Mouse (Mus musculus): ENCODE results near the gene Zfp663. TPM values are rescaled to one million over a fixed set of nuclear protein-coding genes. Genes with fewer than 3 reads are reported as not detected.

Zfp663 gene
- polyA plus RNA-seq (2015; fragmentation: Nextera tagmentation; extraction: Ambion mirVana): 3.8 and 4.7 TPM in 2 replicates

- Histone ChIP-seq H3K27ac (replicated peaks) (peak within 1 kb of the TSS; percentile 74), H3K4me3 (replicated peaks) (peak within 1 kb of the TSS; percentile 52), H3K9me3 (replicated peaks) (no peaks in the 10 kb centered on the region), H3K36me3 (no peaks in the 10 kb centered on the region), H3K9ac (replicated peaks) (peak within 1 kb of the TSS; percentile 61), H3K4me2 (peak within 1 kb of the TSS; percentile 76), H3K27me3 (replicated peaks) (no peaks in the 10 kb centered on the region), H3K4me1 (peaks cover 37% of the 10 kb centered on the region)
- peak; percentile 66; the same call in 1 of the 2 replicates for ATAC-seq (ENCODE audit: low FRiP score)
- WGBS: under 1% methylated on average over 27 of the region's 27 CpGs
Observed at GRCm38 (mm10) chr2:165368496-165368895, at the start of gene Zfp663. TSS of gene Zfp663 (minus strand) at chr2:165368729.

GRCm38 (mm10) chr2:165417291-165417690 is 48.8 kb upstream of the Zfp663 start:
- Histone ChIP-seq H3K27me3 (replicated peaks) (no peaks in the 10 kb centered on the region), H3K9ac (replicated peaks) (no peak overlapping the region), H3K27ac (replicated peaks) (peak overlapping the region; percentile 14; the same call in 1 of the 2 replicates), H3K9me3 (replicated peaks) (no peaks in the 10 kb centered on the region), H3K4me1 (peaks cover 26% of the 10 kb centered on the region), H3K4me3 (replicated peaks) (no peak overlapping the region), H3K4me2 (no peak overlapping the region), H3K36me3 (no peaks in the 10 kb centered on the region)
- ATAC-seq (ENCODE audit: low FRiP score): 0 out of 2 replicates have a peak, but pooled peaks have one; percentile 28
- 34% methylated on average over 7 of the region's 7 CpGs for WGBS

GRCm38 (mm10) chr2:165415795-165416194 is 47.3 kb upstream of the Zfp663 start:
- no peak for ATAC-seq (ENCODE audit: low FRiP score)
- Histone ChIP-seq H3K9me3 (replicated peaks) (no peaks in the 10 kb centered on the region), H3K36me3 (no peaks in the 10 kb centered on the region), H3K27ac (replicated peaks) (no peak overlapping the region), H3K4me3 (replicated peaks) (no peak overlapping the region), H3K9ac (replicated peaks) (no peak overlapping the region), H3K4me1 (peaks cover 26% of the 10 kb centered on the region), H3K27me3 (replicated peaks) (no peaks in the 10 kb centered on the region), H3K4me2 (no peak overlapping the region)
- WGBS: 80% methylated on average over 6 of the region's 6 CpGs

GRCm38 (mm10) chr2:165415141-165415721 is 46.7 kb upstream of the Zfp663 start:
- 61% methylated on average over 11 of the region's 11 CpGs for WGBS
- Histone ChIP-seq H3K4me2 (no peak overlapping the region), H3K9ac (replicated peaks) (no peak overlapping the region), H3K27me3 (replicated peaks) (no peaks in the 10 kb centered on the region), H3K36me3 (no peaks in the 10 kb centered on the region), H3K27ac (replicated peaks) (0 out of 2 replicates have a peak overlapping the region, but pooled peaks have one; percentile 18), H3K4me3 (replicated peaks) (no peak overlapping the region), H3K9me3 (replicated peaks) (no peaks in the 10 kb centered on the region), H3K4me1 (peaks cover 22% of the 10 kb centered on the region)
- no peak for ATAC-seq (ENCODE audit: low FRiP score)

- Histone ChIP-seq H3K36me3 (no peaks in the 10 kb centered on the region), H3K4me3 (replicated peaks) (no peak overlapping the region), H3K27me3 (replicated peaks) (no peaks in the 10 kb centered on the region), H3K4me1 (peaks cover 16% of the 10 kb centered on the region), H3K9me3 (replicated peaks) (no peaks in the 10 kb centered on the region), H3K4me2 (no peak overlapping the region), H3K27ac (replicated peaks) (no peak overlapping the region), H3K9ac (replicated peaks) (no peak overlapping the region)
- 89% methylated on average over 5 of the region's 5 CpGs for WGBS
- ATAC-seq (ENCODE audit: low FRiP score): no peak
Observed at GRCm38 (mm10) chr2:165414321-165414720, 45.8 kb upstream of the Zfp663 start.

GRCm38 (mm10) chr2:165413884-165414283 is 45.4 kb upstream of the Zfp663 start:
- WGBS: 52% methylated on average over 3 of the region's 3 CpGs
- Histone ChIP-seq H3K4me2 (no peak overlapping the region), H3K4me3 (replicated peaks) (no peak overlapping the region), H3K27ac (replicated peaks) (no peak overlapping the region), H3K4me1 (peaks cover 16% of the 10 kb centered on the region), H3K27me3 (replicated peaks) (no peaks in the 10 kb centered on the region), H3K9me3 (replicated peaks) (no peaks in the 10 kb centered on the region), H3K36me3 (no peaks in the 10 kb centered on the region), H3K9ac (replicated peaks) (no peak overlapping the region)
- no peak for ATAC-seq (ENCODE audit: low FRiP score)

- H3K27ac ChIP-seq (replicated peaks): no peak overlapping the region
- no peak for ATAC-seq (ENCODE audit: low FRiP score)
- H3K9me3 ChIP-seq (replicated peaks): no peaks in the 10 kb centered on the region
- H3K4me2 ChIP-seq: no peak overlapping the region
- H3K27me3 ChIP-seq (replicated peaks): no peaks in the 10 kb centered on the region
- H3K4me3 ChIP-seq (replicated peaks): no peak overlapping the region
- 49% methylated on average over 10 of the region's 10 CpGs for WGBS
- H3K36me3 ChIP-seq: no peaks in the 10 kb centered on the region
- no peaks in the 10 kb centered on the region for H3K4me1 ChIP-seq
- H3K9ac ChIP-seq (replicated peaks): no peak overlapping the region
Observed at GRCm38 (mm10) chr2:165407700-165408301, 39.3 kb upstream of the Zfp663 start.

- ATAC-seq (ENCODE audit: low FRiP score): no peak
- H3K4me2 ChIP-seq: no peak overlapping the region
- no peaks in the 10 kb centered on the region for H3K9me3 ChIP-seq (replicated peaks)
- no peaks in the 10 kb centered on the region for H3K36me3 ChIP-seq
- no peak overlapping the region for H3K9ac ChIP-seq (replicated peaks)
- WGBS: 69% methylated on average over 6 of the region's 6 CpGs
- no peaks in the 10 kb centered on the region for H3K27me3 ChIP-seq (replicated peaks)
- H3K4me1 ChIP-seq: no peaks in the 10 kb centered on the region
- no peak overlapping the region for H3K4me3 ChIP-seq (replicated peaks)
- H3K27ac ChIP-seq (replicated peaks): no peak overlapping the region
Observed at GRCm38 (mm10) chr2:165405351-165405750, 36.8 kb upstream of the Zfp663 start.

- H3K36me3 ChIP-seq: no peaks in the 10 kb centered on the region
- no peak for ATAC-seq (ENCODE audit: low FRiP score)
- 83% methylated on average over 9 of the region's 9 CpGs for WGBS
- no peak overlapping the region for H3K27ac ChIP-seq (replicated peaks)
- no peak overlapping the region for H3K4me2 ChIP-seq
- no peaks in the 10 kb centered on the region for H3K4me1 ChIP-seq
- H3K9me3 ChIP-seq (replicated peaks): no peaks in the 10 kb centered on the region
- H3K27me3 ChIP-seq (replicated peaks): no peaks in the 10 kb centered on the region
- no peak overlapping the region for H3K4me3 ChIP-seq (replicated peaks)
- no peak overlapping the region for H3K9ac ChIP-seq (replicated peaks)
Observed at GRCm38 (mm10) chr2:165404951-165405350, 36.4 kb upstream of the Zfp663 start.

- H3K9ac ChIP-seq (replicated peaks): no peak overlapping the region
- no peaks in the 10 kb centered on the region for H3K27me3 ChIP-seq (replicated peaks)
- H3K9me3 ChIP-seq (replicated peaks): no peaks in the 10 kb centered on the region
- no peak for ATAC-seq (ENCODE audit: low FRiP score)
- no peak overlapping the region for H3K4me2 ChIP-seq
- WGBS: 69% methylated on average over 13 of the region's 15 CpGs
- no peaks in the 10 kb centered on the region for H3K36me3 ChIP-seq
- H3K4me1 ChIP-seq: peaks cover 14% of the 10 kb centered on the region
- no peak overlapping the region for H3K27ac ChIP-seq (replicated peaks)
- H3K4me3 ChIP-seq (replicated peaks): no peak overlapping the region
Observed at GRCm38 (mm10) chr2:165398164-165398785, 29.7 kb upstream of the Zfp663 start.

GRCm38 (mm10) chr2:165397502-165398163 is 29.1 kb upstream of the Zfp663 start:
- no peaks in the 10 kb centered on the region for H3K36me3 ChIP-seq
- no peaks in the 10 kb centered on the region for H3K9me3 ChIP-seq (replicated peaks)
- H3K9ac ChIP-seq (replicated peaks): no peak overlapping the region
- H3K4me1 ChIP-seq: peaks cover 14% of the 10 kb centered on the region
- H3K27ac ChIP-seq (replicated peaks): peak overlapping the region; percentile 19; the same call in 1 of the 2 replicates
- H3K27me3 ChIP-seq (replicated peaks): no peaks in the 10 kb centered on the region
- no peak overlapping the region for H3K4me3 ChIP-seq (replicated peaks)
- no peak overlapping the region for H3K4me2 ChIP-seq
- 0 out of 2 replicates have a peak, but pooled peaks have one; percentile 28 for ATAC-seq (ENCODE audit: low FRiP score)
- 58% methylated on average over 23 of the region's 23 CpGs for WGBS

Measured in neural tube, embryonic 15.5 days (tissue).